Mouse (Mus musculus) ES-E14 (cell line): ENCODE measurements around the gene Ube4b. TPM values are rescaled to one million over a fixed set of nuclear protein-coding genes. Genes with fewer than 3 reads are reported as not detected.

Experiments
- DNase-seq: peaks from one replicate; pipeline ENCODE4 v3.0.0-alpha.2; 2013; ENCODE audit warnings: low read depth, low spot score
- H3K27ac ChIP-seq: 2 replicates; pipeline ENCODE4 v1.5.1; 2012; ENCODE audit warnings: low read depth, mild to moderate bottlenecking, low read length, moderate library complexity, mixed read lengths; ENCODE audit not compliant: poor library complexity, insufficient read depth, severe bottlenecking
- H3K36me3 ChIP-seq: 2 replicates; pipeline ENCODE4 v1.6.1; 2012; ENCODE audit warnings: mild to moderate bottlenecking, low read length, moderate library complexity, mixed read lengths; ENCODE audit not compliant: control insufficient read depth, poor library complexity, insufficient read depth, severe bottlenecking
- H3K4me1 ChIP-seq, 2 experiments: fragments of 150-350 bp in 1 of 2; sonication (generic) in 1 of 2; 2 replicates each; pipeline ENCODE4 v1.6.1; 2012; ENCODE audit warnings: low read length in 2 of 2, mild to moderate bottlenecking in 1 of 2, mixed read lengths in 1 of 2; ENCODE audit not compliant: control insufficient read depth in 2 of 2, insufficient read depth in 2 of 2, poor library complexity in 1 of 2
- H3K4me3 ChIP-seq, 2 experiments: fragments of 150-350 bp in 1 of 2; sonication (generic) in 1 of 2; 2 replicates each; pipeline ENCODE4 v1.5.1; 2012; ENCODE audit warnings: low read length in 2 of 2, low read depth in 1 of 2, mild to moderate bottlenecking in 1 of 2, mixed read lengths in 1 of 2; ENCODE audit not compliant: insufficient read depth in 1 of 2, poor library complexity in 1 of 2, severe bottlenecking in 1 of 2
- H3K9ac ChIP-seq: 2 replicates; pipeline ENCODE4 v1.6.1; 2012; ENCODE audit warnings: low read depth, mild to moderate bottlenecking, low read length, mixed read lengths; ENCODE audit not compliant: poor library complexity, insufficient read depth, severe bottlenecking
- H3K9me3 ChIP-seq: fragments of 150-350 bp; sonication (generic); 2 replicates; pipeline ENCODE4 v1.6.1; 2012; ENCODE audit warnings: low read depth, mild to moderate bottlenecking, low read length; ENCODE audit not compliant: control insufficient read depth, insufficient read depth
- CHD2 ChIP-seq: IDR thresholded peaks from 2 replicates; pipeline ENCODE4 v1.6.1; 2014; ENCODE audit warnings: mild to moderate bottlenecking, low read depth, low read length, inconsistent platforms
- HCFC1 ChIP-seq: IDR thresholded peaks from 2 replicates; pipeline ENCODE4 v1.6.1; 2012; ENCODE audit warnings: low read length, inconsistent platforms, borderline replicate concordance; ENCODE audit not compliant: insufficient read depth
- MAFK ChIP-seq: IDR thresholded peaks from 2 replicates; pipeline ENCODE4 v1.6.1; 2014; ENCODE audit warnings: mild to moderate bottlenecking, low read depth, low read length, inconsistent platforms; ENCODE audit not compliant: insufficient read depth
- ZC3H11A ChIP-seq: IDR thresholded peaks from 2 replicates; pipeline ENCODE4 v1.6.1; 2012; ENCODE audit warnings: low read depth, mild to moderate bottlenecking, inconsistent platforms, low read length, borderline replicate concordance
- ZNF384 ChIP-seq: IDR thresholded peaks from 2 replicates; pipeline ENCODE4 v1.6.1; 2012; ENCODE audit warnings: low read depth, low read length, inconsistent platforms
- in situ Hi-C, 2 experiments: fragments of 600-800 bp; cut with MboI; formaldehyde crosslinking; loops; one replicate each; pipeline ENCODE4 v1.15.1; 2025; ENCODE audit warnings: low sequenced_read_pairs in 2 of 2, inconsistent platforms in 1 of 2; ENCODE audit not compliant: unreplicated experiment in 2 of 2
- total RNA-seq: library from RNA; depleted of rRNA; stranded (reverse); fragments of 300-350 nt; gene quantifications from 2 replicates; pipeline ENCODE4 v1.2.3, GENCODE M21; 2012

The Ube4b gene
- total RNA-seq, 1 experiment = 72.4 TPM

DNA sequence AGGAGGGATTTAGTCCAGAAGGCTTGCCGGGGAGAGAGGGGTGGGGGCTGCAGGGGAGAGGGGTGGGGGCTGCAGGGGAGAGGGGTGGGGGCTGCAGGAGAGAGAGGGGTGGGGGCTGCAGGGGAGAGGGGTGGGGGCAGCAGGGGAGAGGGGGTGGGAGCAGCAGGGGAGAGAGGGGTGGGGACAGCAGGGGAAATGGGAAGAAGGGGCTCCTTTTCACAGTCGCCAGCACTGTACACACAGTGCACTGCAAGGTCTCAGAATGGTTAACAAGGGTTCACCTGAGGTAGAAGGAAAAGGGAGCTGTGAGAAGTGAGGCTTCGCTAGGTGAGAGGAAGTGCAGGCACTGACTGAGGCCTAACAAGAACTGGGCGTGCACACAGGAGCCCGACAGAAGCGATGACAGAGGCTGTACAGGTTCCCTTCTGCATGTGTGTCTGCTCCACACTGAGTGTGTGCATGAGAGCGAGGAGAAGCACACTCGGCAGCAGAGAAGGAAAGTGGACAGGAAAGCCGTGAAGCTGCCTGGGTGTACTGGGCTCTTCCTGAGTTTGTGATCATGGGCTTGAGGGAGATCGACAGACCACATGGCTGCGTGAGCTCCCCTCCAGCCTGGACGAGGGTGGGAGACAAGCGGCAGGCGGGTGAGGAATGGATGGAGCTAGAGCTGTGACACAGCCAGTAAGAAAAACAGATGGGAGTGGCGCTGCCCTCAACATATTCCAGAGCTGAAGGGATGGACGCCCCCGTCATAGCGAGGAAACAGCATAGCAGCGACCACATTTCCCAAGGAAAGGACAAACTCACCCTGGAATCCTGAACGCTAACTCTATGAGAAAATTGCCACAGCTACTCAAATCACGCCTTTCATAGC is 29.9 kb downstream of the Ube4b start:
- H3K36me3 ChIP-seq = peaks cover 20% of the 10 kb centered on the region; the same call in 1 of the 2 replicates
- H3K27ac ChIP-seq = peak overlapping the region; percentile 4; the same call in 1 of the 2 replicates
- no peak overlapping the region for H3K9ac ChIP-seq
- no peak for TF ChIP-seq ZNF384
- TF ChIP-seq MAFK = no peak
- TF ChIP-seq ZC3H11A = no peak
- no peak for TF ChIP-seq HCFC1
- TF ChIP-seq CHD2 = no peak
- in situ Hi-C loops = no loop called here
- peaks cover 8 to 10% of the 10 kb centered on the region in 2 experiments for H3K4me1 ChIP-seq
- H3K9me3 ChIP-seq = no peaks in the 10 kb centered on the region
- no peak for DNase-seq
- H3K4me3 ChIP-seq = no peak overlapping the region

DNA sequence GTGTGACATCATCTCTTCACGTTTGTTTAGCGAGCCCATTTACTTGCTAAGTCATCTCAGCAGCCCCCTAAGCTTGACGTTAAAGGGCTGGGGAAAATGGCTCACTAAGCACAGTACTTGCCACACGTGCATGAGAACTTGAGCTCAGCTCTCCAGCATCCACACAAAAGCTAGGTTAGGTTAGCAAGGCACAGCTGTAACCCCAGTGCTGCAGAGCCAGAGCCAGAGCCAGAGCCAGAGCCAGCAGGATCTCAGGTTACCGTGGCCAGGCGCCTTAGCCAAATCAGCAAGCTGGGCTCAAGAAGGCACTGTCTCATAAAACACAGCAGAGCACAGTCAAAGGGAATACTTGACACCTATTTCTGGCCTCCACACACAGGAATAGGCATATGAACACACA is 31.0 kb downstream of the Ube4b start:
- no peak overlapping the region for H3K27ac ChIP-seq
- no peak for TF ChIP-seq ZC3H11A
- TF ChIP-seq CHD2 = no peak
- TF ChIP-seq MAFK = no peak
- TF ChIP-seq HCFC1 = no peak
- peaks cover 6 to 7% of the 10 kb centered on the region in 2 experiments; a peak in 2 of 4 replicates for H3K4me1 ChIP-seq
- H3K4me3 ChIP-seq = no peak overlapping the region
- in situ Hi-C loops = no loop called here
- no peak overlapping the region for H3K9ac ChIP-seq
- H3K36me3 ChIP-seq = peaks cover 25% of the 10 kb centered on the region; the same call in 1 of the 2 replicates
- no peaks in the 10 kb centered on the region for H3K9me3 ChIP-seq
- no peak for DNase-seq

GRCm38 (mm10) chr4:149394292-149394691 is 32.3 kb downstream of the Ube4b start:
- Histone ChIP-seq H3K36me3 (peaks cover 26% of the 10 kb centered on the region; the same call in 1 of the 2 replicates), H3K4me1 (peaks cover 4 to 7% of the 10 kb centered on the region in 2 experiments; a peak in 2 of 4 replicates), H3K9me3 (no peaks in the 10 kb centered on the region), H3K9ac (no peak overlapping the region), H3K4me3 (no peak overlapping the region), H3K27ac (no peak overlapping the region)
- TF ChIP-seq HCFC1 (no peak), ZNF384 (no peak), ZC3H11A (no peak), MAFK (no peak), CHD2 (no peak)
- no peak for DNase-seq
- in situ Hi-C loops = no loop called here

DNA sequence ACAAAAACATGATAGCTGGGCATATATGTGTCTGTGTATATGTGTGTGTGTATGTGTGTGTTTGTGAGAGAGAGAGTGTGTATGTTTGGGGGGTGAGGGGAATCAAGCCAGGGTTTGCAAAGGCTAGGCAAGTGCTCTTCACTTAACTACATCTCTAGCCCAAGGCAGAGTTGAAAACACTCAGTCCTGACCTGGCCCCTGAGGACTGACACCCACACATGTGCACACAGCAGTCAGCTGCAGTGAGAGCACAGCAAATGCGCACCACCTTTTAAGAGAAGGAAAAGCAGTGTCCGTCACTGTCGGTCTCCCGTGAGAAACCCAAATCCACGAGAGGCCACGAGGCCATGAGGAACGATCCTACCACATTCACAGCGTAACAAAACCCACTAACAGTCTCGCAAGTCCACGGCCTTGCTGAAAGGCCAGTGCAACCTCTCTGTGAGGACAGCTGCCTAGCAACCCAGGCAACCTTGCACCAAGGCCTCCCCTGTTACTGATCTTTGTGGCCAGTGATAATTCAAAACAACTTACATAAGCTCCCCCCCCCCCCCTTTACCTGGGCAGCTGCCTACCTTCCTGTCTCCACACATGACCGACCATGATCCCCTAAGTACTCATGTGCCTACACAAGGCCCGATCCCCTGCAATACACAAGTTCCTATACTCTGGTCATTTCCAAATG is 33.1 kb downstream of the Ube4b start:
- Histone ChIP-seq H3K9ac (no peak overlapping the region), H3K9me3 (no peaks in the 10 kb centered on the region), H3K4me3 (no peak overlapping the region), H3K36me3 (peaks cover 26% of the 10 kb centered on the region; the same call in 1 of the 2 replicates), H3K4me1 (peaks cover 4 to 5% of the 10 kb centered on the region in 2 experiments; a peak in 2 of 4 replicates), H3K27ac (no peak overlapping the region)
- no peak for TF ChIP-seq MAFK
- no peak for DNase-seq
- in situ Hi-C loops = no loop called here
